Mouse (Mus musculus) left cerebral cortex, postnatal 4 days (tissue): Measurements from ENCODE around the gene Mrps18a. TPM values are rescaled to one million over a fixed set of nuclear protein-coding genes. Genes with fewer than 3 reads are reported as not detected.

Source experiments
- DNase-seq: peaks from one replicate; pipeline ENCODE4 v3.0.0-alpha.2; 2022
- intact Hi-C: fragments of 180-260 bp; cut with DNase I; formaldehyde crosslinking; loops from one replicate; pipeline ENCODE4 v1.15.1; 2025
- total RNA-seq, 2 experiments: library from RNA; stranded (reverse); gene quantifications; 2 replicates each; pipeline ENCODE4 v1.2.3; 2021

The Mrps18a gene
- total RNA-seq, 2 experiments from 2014 or later, result 75.8 to 78.3 TPM

GRCm38 (mm10) chr17:46138563-46139236 is 27.9 kb downstream of the Mrps18a start:
- no peak for DNase-seq
- intact Hi-C loops, result loop anchor here (10.0 kb wide), 1 partner anchor 104 kb away; the partner anchor contains the start of gene Vegfa

- DNase-seq, result no peak
- intact Hi-C loops, result loop anchor here (10.0 kb wide), 1 partner anchor 105 kb away; the partner anchor contains the start of gene Vegfa
Measured at GRCm38 (mm10) chr17:46139872-46140271, 29.1 kb downstream of the Mrps18a start.

- intact Hi-C loops, result no loop called here
- DNase-seq, result peak; percentile 78
Measured at GRCm38 (mm10) chr17:46143578-46144423, 33.0 kb downstream of the Mrps18a start, which contains the start of gene Rsph9. TSS of gene Rsph9 (minus strand) at chr17:46144216.

- intact Hi-C loops, result no loop called here
- peak; percentile 90 for DNase-seq
Measured at GRCm38 (mm10) chr17:46152847-46153782, 42.3 kb downstream of the Mrps18a start, which contains the start of gene Mad2l1bp. TSS of gene Mad2l1bp (minus strand) at chr17:46153553.

GRCm38 (mm10) chr17:46154336-46154735 is 43.5 kb downstream of the Mrps18a start:
- DNase-seq, result no peak
- intact Hi-C loops, result no loop called here

- intact Hi-C loops, result no loop called here
- DNase-seq, result no peak
Measured at GRCm38 (mm10) chr17:46156680-46157079, 45.9 kb downstream of the Mrps18a start.

- intact Hi-C loops, result no loop called here
Measured at GRCm38 (mm10) chr17:46157131-46157530, 46.3 kb downstream of the Mrps18a start.

GRCm38 (mm10) chr17:46159236-46159635 is 48.5 kb downstream of the Mrps18a start:
- no peak for DNase-seq
- intact Hi-C loops, result no loop called here

More at GRCm38 (mm10) chr17:46157131-46157530, 46.3 kb downstream of the Mrps18a start:
- no peak for DNase-seq

- DNase-seq, result peak; percentile 88
- intact Hi-C loops, result no loop called here
Measured at GRCm38 (mm10) chr17:46160090-46160662, 49.4 kb downstream of the Mrps18a start.

- peak; percentile 97 for DNase-seq
- intact Hi-C loops, result no loop called here
Measured at GRCm38 (mm10) chr17:46160686-46161085, 49.9 kb downstream of the Mrps18a start, which contains the start of gene Gtpbp2. TSS of gene Gtpbp2 (plus strand) at chr17:46161032.

GRCm38 (mm10) chr17:46161179-46161578 is 50.4 kb downstream of the Mrps18a start:
- DNase-seq, result no peak
- intact Hi-C loops, result no loop called here

GRCm38 (mm10) chr17:46161710-46162109 is 50.9 kb downstream of the Mrps18a start:
- intact Hi-C loops, result no loop called here
- no peak for DNase-seq

- intact Hi-C loops, result no loop called here
Measured at GRCm38 (mm10) chr17:46162551-46162950, 51.8 kb downstream of the Mrps18a start.

GRCm38 (mm10) chr17:46162951-46163421 is 52.2 kb downstream of the Mrps18a start:
- DNase-seq, result no peak
- intact Hi-C loops, result no loop called here

More at GRCm38 (mm10) chr17:46162551-46162950, 51.8 kb downstream of the Mrps18a start:
- DNase-seq, result no peak

GRCm38 (mm10) chr17:46164301-46164700 is 53.5 kb downstream of the Mrps18a start:
- DNase-seq, result no peak
- intact Hi-C loops, result no loop called here

- intact Hi-C loops, result no loop called here
- no peak for DNase-seq
Measured at GRCm38 (mm10) chr17:46164791-46165190, 54.0 kb downstream of the Mrps18a start.

GRCm38 (mm10) chr17:46165460-46165859 is 54.7 kb downstream of the Mrps18a start:
- intact Hi-C loops, result no loop called here
- DNase-seq, result no peak

- intact Hi-C loops, result no loop called here
- peak; percentile 49 for DNase-seq
Measured at GRCm38 (mm10) chr17:46166270-46166669, 55.5 kb downstream of the Mrps18a start.

GRCm38 (mm10) chr17:46167014-46167413 is 56.2 kb downstream of the Mrps18a start:
- DNase-seq, result peak; percentile 51
- intact Hi-C loops, result no loop called here

- intact Hi-C loops, result no loop called here
- DNase-seq, result no peak
Measured at GRCm38 (mm10) chr17:46168318-46168717, 57.5 kb downstream of the Mrps18a start.
